Mouse (Mus musculus) hindbrain, embryonic 13.5 days (tissue): ENCODE measurements around the gene Eef1akmt1. TPM values are rescaled to one million over a fixed set of nuclear protein-coding genes. Genes with fewer than 3 reads are reported as not detected.

Experiments used
- polyA plus RNA-seq: library from polyadenylated mRNA; unstranded; fragments of >200 nt; fragmentation: Nextera tagmentation; extraction: Ambion mirVana; gene quantifications from 2 replicates; pipeline ENCODE4 v1.2.1, GENCODE M21; 2015

Gene Eef1akmt1
- polyA plus RNA-seq, 1 experiment from 2014 or later = 95.1 TPM

Other genes with a start within 250 kb of the Eef1akmt1 start
- gene Cryl1, start 173.1 kb downstream of the Eef1akmt1 start, polyA plus RNA-seq = 9.2 and 10.8 TPM in 2 replicates
- gene Ift88, start 147.6 kb downstream of the Eef1akmt1 start, polyA plus RNA-seq = 21.1 and 23.1 TPM in 2 replicates
- gene Il17d, start 46.8 kb downstream of the Eef1akmt1 start, polyA plus RNA-seq = 3.8 and 4.0 TPM in 2 replicates
- gene Xpo4, start 93.8 kb upstream of the Eef1akmt1 start, polyA plus RNA-seq = 11.6 and 14.9 TPM in 2 replicates
- gene Gm49361, start 174.5 kb upstream of the Eef1akmt1 start, polyA plus RNA-seq = not detected in 2 replicates
- 9.6 and 10.5 TPM in 2 replicates for gene Lats2, start 186.8 kb upstream of the Eef1akmt1 start, polyA plus RNA-seq
- gene Sap18, start 226.6 kb upstream of the Eef1akmt1 start, polyA plus RNA-seq = 22.0 and 30.5 TPM in 2 replicates